Mouse (Mus musculus) forebrain, embryonic 11.5 days (tissue): ENCODE data around the gene Sema6d. TPM values are rescaled to one million over a fixed set of nuclear protein-coding genes. Genes with fewer than 3 reads are reported as not detected.

Experiments used
- ATAC-seq: fragments of 200-750 bp; cut with Nextera tagmentation; replicated peaks from 2 replicates; pipeline ENCODE4 v1.8.0; 2017; ENCODE audit warnings: moderate TSS enrichment; ENCODE audit not compliant: low FRiP score
- DNase-seq: peaks from one replicate; pipeline ENCODE4 v3.0.0-alpha.2; 2017; ENCODE audit warnings: low spot score
- H3K27ac ChIP-seq: fragments of 300-500 bp; sonication (generic); 2 replicates; pipeline ENCODE4 v1.5.1; 2014; ENCODE audit warnings: low read depth, low read length
- H3K27me3 ChIP-seq: fragments of 300-500 bp; sonication (generic); 2 replicates; pipeline ENCODE4 v1.6.1; 2014; ENCODE audit warnings: mild to moderate bottlenecking, low read length, mixed read lengths; ENCODE audit not compliant: control insufficient read depth, insufficient read depth
- H3K36me3 ChIP-seq: fragments of 300-500 bp; sonication (generic); 2 replicates; pipeline ENCODE4 v1.6.1; 2014; ENCODE audit warnings: mild to moderate bottlenecking, low read length, moderate library complexity, mixed read lengths; ENCODE audit not compliant: control insufficient read depth, insufficient read depth
- H3K4me1 ChIP-seq: fragments of 300-500 bp; sonication (generic); replicated peaks from 2 replicates; pipeline ENCODE4 v1.6.1; 2014; ENCODE audit warnings: low read length, mixed read lengths; ENCODE audit not compliant: control insufficient read depth, insufficient read depth
- H3K4me2 ChIP-seq: fragments of 300-500 bp; sonication (generic); 2 replicates; pipeline ENCODE4 v1.6.1; 2014; ENCODE audit warnings: low read depth, mild to moderate bottlenecking, low read length, moderate library complexity, mixed read lengths; ENCODE audit not compliant: severe bottlenecking
- H3K4me3 ChIP-seq: fragments of 300-500 bp; sonication (generic); 2 replicates; pipeline ENCODE4 v1.5.1; 2014; ENCODE audit warnings: low read depth, low read length
- H3K9ac ChIP-seq: fragments of 300-500 bp; sonication (generic); 2 replicates; pipeline ENCODE4 v1.6.1; 2014; ENCODE audit warnings: low read length
- H3K9me3 ChIP-seq: fragments of 300-500 bp; sonication (generic); 2 replicates; pipeline ENCODE4 v1.6.1; 2016; ENCODE audit warnings: low read length, mixed read lengths; ENCODE audit not compliant: control insufficient read depth
- WGBS: fragments of 180-500 bp; shearing (Covaris S2); extraction: QIAGEN DNeasy Blood & Tissue Kit; methylation state at CpG from one replicate; pipeline ENCODE4 v1.1.7; 2014; 5-methylcytosine and 5-hydroxymethylcytosine counted together
- polyA plus RNA-seq: library from polyadenylated mRNA; unstranded; fragments of >200 nt; fragmentation: Nextera tagmentation; extraction: Ambion mirVana; gene quantifications from 2 replicates; pipeline ENCODE4 v1.2.1, GENCODE M21; 2014

Gene Sema6d
- polyA plus RNA-seq, 1 experiment from 2014 or later: 9.8 TPM

- no peak overlapping the region for H3K27ac ChIP-seq
- H3K4me2 ChIP-seq: no peak overlapping the region
- 87% methylated on average over 6 of the region's 6 CpGs for WGBS
- H3K27me3 ChIP-seq: no peaks in the 10 kb centered on the region
- no peaks in the 10 kb centered on the region for H3K36me3 ChIP-seq
- H3K4me1 ChIP-seq: no peaks in the 10 kb centered on the region
- H3K9ac ChIP-seq: no peak overlapping the region
- no peak overlapping the region for H3K4me3 ChIP-seq
- H3K9me3 ChIP-seq: no peaks in the 10 kb centered on the region
- ATAC-seq (no peak), DNase-seq (no peak)
Observed at GRCm38 (mm10) chr2:124523667-124524066, 433.9 kb downstream of the Sema6d start.

- no peak overlapping the region for H3K27ac ChIP-seq
- no peaks in the 10 kb centered on the region for H3K4me1 ChIP-seq
- no peaks in the 10 kb centered on the region for H3K9me3 ChIP-seq
- DNase-seq (no peak), ATAC-seq (no peak)
- H3K36me3 ChIP-seq: no peaks in the 10 kb centered on the region
- WGBS: 90% methylated on average over 3 of the region's 3 CpGs
- H3K9ac ChIP-seq: no peak overlapping the region
- no peak overlapping the region for H3K4me2 ChIP-seq
- H3K27me3 ChIP-seq: no peaks in the 10 kb centered on the region
- no peak overlapping the region for H3K4me3 ChIP-seq
Observed at GRCm38 (mm10) chr2:124524167-124524566, 434.4 kb downstream of the Sema6d start.

GRCm38 (mm10) chr2:124527641-124528040 lies 437.9 kb downstream of the Sema6d start:
- Histone ChIP-seq H3K27ac (no peak overlapping the region), H3K4me3 (no peak overlapping the region), H3K9me3 (no peaks in the 10 kb centered on the region), H3K4me1 (no peaks in the 10 kb centered on the region), H3K27me3 (no peaks in the 10 kb centered on the region), H3K9ac (no peak overlapping the region), H3K4me2 (no peak overlapping the region), H3K36me3 (no peaks in the 10 kb centered on the region)
- ATAC-seq: no peak
- DNase-seq: no peak
- WGBS: 88% methylated on average over 3 of the region's 3 CpGs

GRCm38 (mm10) chr2:124530441-124530840 lies 440.7 kb downstream of the Sema6d start:
- no peaks in the 10 kb centered on the region for H3K4me1 ChIP-seq
- H3K9me3 ChIP-seq: no peaks in the 10 kb centered on the region
- H3K27me3 ChIP-seq: no peaks in the 10 kb centered on the region
- no peak overlapping the region for H3K9ac ChIP-seq
- WGBS: 65% methylated on average over 2 of the region's 2 CpGs
- DNase-seq: no peak
- no peaks in the 10 kb centered on the region for H3K36me3 ChIP-seq
- no peak overlapping the region for H3K4me3 ChIP-seq
- no peak overlapping the region for H3K4me2 ChIP-seq
- ATAC-seq: no peak
- H3K27ac ChIP-seq: no peak overlapping the region

GRCm38 (mm10) chr2:124531062-124531461 lies 441.3 kb downstream of the Sema6d start:
- Histone ChIP-seq H3K4me1 (no peaks in the 10 kb centered on the region), H3K9me3 (no peaks in the 10 kb centered on the region), H3K36me3 (no peaks in the 10 kb centered on the region), H3K27me3 (no peaks in the 10 kb centered on the region), H3K27ac (no peak overlapping the region), H3K4me2 (no peak overlapping the region), H3K9ac (no peak overlapping the region), H3K4me3 (no peak overlapping the region)
- WGBS: 84% methylated on average over 4 of the region's 4 CpGs
- no peak for DNase-seq
- ATAC-seq: no peak

- no peaks in the 10 kb centered on the region for H3K9me3 ChIP-seq
- no peak overlapping the region for H3K27ac ChIP-seq
- 94% methylated on average over 3 of the region's 3 CpGs for WGBS
- DNase-seq: no peak
- H3K36me3 ChIP-seq: no peaks in the 10 kb centered on the region
- no peak overlapping the region for H3K4me2 ChIP-seq
- no peaks in the 10 kb centered on the region for H3K27me3 ChIP-seq
- no peak overlapping the region for H3K4me3 ChIP-seq
- no peaks in the 10 kb centered on the region for H3K4me1 ChIP-seq
- no peak for ATAC-seq
- no peak overlapping the region for H3K9ac ChIP-seq
Observed at GRCm38 (mm10) chr2:124532906-124533305, 443.1 kb downstream of the Sema6d start.

- no peaks in the 10 kb centered on the region for H3K9me3 ChIP-seq
- no peak overlapping the region for H3K27ac ChIP-seq
- H3K9ac ChIP-seq: no peak overlapping the region
- ATAC-seq (no peak), DNase-seq (no peak)
- no peak overlapping the region for H3K4me3 ChIP-seq
- no peaks in the 10 kb centered on the region for H3K4me1 ChIP-seq
- WGBS: 89% methylated on average over 6 of the region's 6 CpGs
- no peaks in the 10 kb centered on the region for H3K36me3 ChIP-seq
- H3K4me2 ChIP-seq: no peak overlapping the region
- no peaks in the 10 kb centered on the region for H3K27me3 ChIP-seq
Observed at GRCm38 (mm10) chr2:124533602-124534001, 443.8 kb downstream of the Sema6d start.

- Histone ChIP-seq H3K4me1 (no peaks in the 10 kb centered on the region; the same call in 1 of the 2 replicates), H3K9me3 (no peaks in the 10 kb centered on the region), H3K4me2 (no peak overlapping the region), H3K36me3 (no peaks in the 10 kb centered on the region), H3K9ac (no peak overlapping the region), H3K27me3 (no peaks in the 10 kb centered on the region), H3K4me3 (no peak overlapping the region), H3K27ac (no peak overlapping the region)
- WGBS: 65% methylated on average over 3 of the region's 3 CpGs
- ATAC-seq: no peak
- no peak for DNase-seq
Observed at GRCm38 (mm10) chr2:124550315-124550714, 460.5 kb downstream of the Sema6d start.

GRCm38 (mm10) chr2:124554751-124555415 lies 465.1 kb downstream of the Sema6d start:
- DNase-seq: no peak
- Histone ChIP-seq H3K27ac (no peak overlapping the region), H3K9ac (no peak overlapping the region), H3K27me3 (no peaks in the 10 kb centered on the region), H3K4me1 (no peaks in the 10 kb centered on the region; the same call in 1 of the 2 replicates), H3K9me3 (no peaks in the 10 kb centered on the region), H3K36me3 (no peaks in the 10 kb centered on the region), H3K4me3 (no peak overlapping the region), H3K4me2 (no peak overlapping the region)
- WGBS: 72% methylated on average over 1 of the region's 1 CpGs
- no peak for ATAC-seq
